Mouse (Mus musculus) embryonic facial prominence, embryonic 15.5 days (tissue): ENCODE results near the gene 1700042G07Rik. TPM values are rescaled to one million over a fixed set of nuclear protein-coding genes. Genes with fewer than 3 reads are reported as not detected.

Experiments used
- ATAC-seq: fragments of 200-750 bp; cut with Nextera tagmentation; 2 replicates; pipeline ENCODE4 v1.8.0; 2017; ENCODE audit warnings: low read depth, moderate TSS enrichment; ENCODE audit not compliant: insufficient number of reproducible peaks, low FRiP score, low TSS enrichment
- H3K27ac ChIP-seq: fragments of 300-500 bp; sonication (generic); replicated peaks from 2 replicates; pipeline ENCODE4 v1.5.1; 2015; ENCODE audit warnings: mild to moderate bottlenecking, inconsistent platforms
- H3K27me3 ChIP-seq: fragments of 300-500 bp; sonication (generic); 2 replicates; pipeline ENCODE4 v1.6.1; 2015; ENCODE audit warnings: inconsistent platforms
- H3K36me3 ChIP-seq: fragments of 300-500 bp; sonication (generic); 2 replicates; pipeline ENCODE4 v1.6.1; 2015; ENCODE audit warnings: mild to moderate bottlenecking, inconsistent platforms
- H3K4me1 ChIP-seq: fragments of 300-500 bp; sonication (generic); 2 replicates; pipeline ENCODE4 v1.6.1; 2015; ENCODE audit warnings: inconsistent platforms
- H3K4me2 ChIP-seq: fragments of 300-500 bp; sonication (generic); replicated peaks from 2 replicates; pipeline ENCODE4 v1.6.1; 2015; ENCODE audit warnings: mild to moderate bottlenecking, inconsistent platforms
- H3K4me3 ChIP-seq: fragments of 300-500 bp; sonication (generic); replicated peaks from 2 replicates; pipeline ENCODE4 v1.5.1; 2015; ENCODE audit warnings: mild to moderate bottlenecking, inconsistent platforms
- H3K9ac ChIP-seq: fragments of 300-500 bp; sonication (generic); 2 replicates; pipeline ENCODE4 v1.6.1; 2015; ENCODE audit warnings: inconsistent platforms
- H3K9me3 ChIP-seq: fragments of 300-500 bp; sonication (generic); replicated peaks from 2 replicates; pipeline ENCODE4 v1.6.1; 2016; ENCODE audit warnings: inconsistent platforms
- WGBS: fragments of 180-500 bp; shearing (Covaris S2); methylation state at CpG from one replicate; pipeline ENCODE4 v1.1.7; 2015; 5-methylcytosine and 5-hydroxymethylcytosine counted together
- polyA plus RNA-seq: library from polyadenylated mRNA; unstranded; fragments of >200 nt; fragmentation: Nextera tagmentation; extraction: Ambion mirVana; gene quantifications from 2 replicates; pipeline ENCODE4 v1.2.1, GENCODE M21; 2015

1700042G07Rik gene
- polyA plus RNA-seq, 1 experiment from 2014 or later: not detected

GRCm38 (mm10) chr4:116177140-116177539 lies 4.0 kb downstream of the 1700042G07Rik start:
- peak overlapping the region; percentile 79 for H3K27ac ChIP-seq
- peak overlapping the region; percentile 11; the same call in 1 of the 2 replicates for H3K4me3 ChIP-seq
- peaks cover 34% of the 10 kb centered on the region for H3K4me1 ChIP-seq
- no peaks in the 10 kb centered on the region for H3K27me3 ChIP-seq
- peak overlapping the region; percentile 46 for H3K4me2 ChIP-seq
- H3K9me3 ChIP-seq: no peaks in the 10 kb centered on the region
- H3K9ac ChIP-seq: no peak overlapping the region
- no peak for ATAC-seq
- H3K36me3 ChIP-seq: no peaks in the 10 kb centered on the region
- 31% methylated on average over 5 of the region's 5 CpGs for WGBS

- Histone ChIP-seq H3K27me3 (no peaks in the 10 kb centered on the region), H3K9ac (no peak overlapping the region), H3K27ac (no peak overlapping the region), H3K36me3 (no peaks in the 10 kb centered on the region), H3K4me2 (no peak overlapping the region), H3K9me3 (no peaks in the 10 kb centered on the region), H3K4me1 (peaks cover 19% of the 10 kb centered on the region), H3K4me3 (no peak overlapping the region)
- WGBS: 41% methylated on average over 3 of the region's 3 CpGs
- ATAC-seq: no peak
Measured at GRCm38 (mm10) chr4:116182079-116182478, 8.9 kb downstream of the 1700042G07Rik start.

GRCm38 (mm10) chr4:116182745-116183144 lies 9.6 kb downstream of the 1700042G07Rik start:
- H3K4me2 ChIP-seq: peak overlapping the region; percentile 41
- H3K27ac ChIP-seq: 0 out of 2 replicates have a peak overlapping the region, but pooled peaks have one; percentile 12
- no peaks in the 10 kb centered on the region for H3K27me3 ChIP-seq
- no peaks in the 10 kb centered on the region for H3K36me3 ChIP-seq
- no peak for ATAC-seq
- H3K4me3 ChIP-seq: peak overlapping the region; percentile 21; the same call in 1 of the 2 replicates
- H3K4me1 ChIP-seq: 0 out of 2 replicates have a peak, but pooled peaks cover 14% of the 10 kb centered on the region
- H3K9ac ChIP-seq: no peak overlapping the region
- H3K9me3 ChIP-seq: no peaks in the 10 kb centered on the region
- WGBS: 3% methylated on average over 12 of the region's 12 CpGs

GRCm38 (mm10) chr4:116185083-116185482 lies 11.9 kb downstream of the 1700042G07Rik start:
- H3K9ac ChIP-seq: no peak overlapping the region
- no peak overlapping the region for H3K4me3 ChIP-seq
- no peaks in the 10 kb centered on the region for H3K27me3 ChIP-seq
- H3K4me2 ChIP-seq: no peak overlapping the region
- no peak for ATAC-seq
- H3K27ac ChIP-seq: no peak overlapping the region
- 0 out of 2 replicates have a peak, but pooled peaks cover 14% of the 10 kb centered on the region for H3K4me1 ChIP-seq
- H3K9me3 ChIP-seq: no peaks in the 10 kb centered on the region
- whole genome bisulfite sequencing: 86% methylated on average over 4 of the region's 4 CpGs
- H3K36me3 ChIP-seq: no peaks in the 10 kb centered on the region

- no peaks in the 10 kb centered on the region for H3K36me3 ChIP-seq
- H3K27me3 ChIP-seq: no peaks in the 10 kb centered on the region
- H3K4me2 ChIP-seq: no peak overlapping the region
- H3K4me1 ChIP-seq: no peaks in the 10 kb centered on the region
- H3K9me3 ChIP-seq: no peaks in the 10 kb centered on the region
- no peak for ATAC-seq
- no peak overlapping the region for H3K4me3 ChIP-seq
- H3K9ac ChIP-seq: no peak overlapping the region
- no peak overlapping the region for H3K27ac ChIP-seq
- WGBS: 32% methylated on average over 4 of the region's 4 CpGs
Measured at GRCm38 (mm10) chr4:116192286-116192835, 19.2 kb downstream of the 1700042G07Rik start.

- Histone ChIP-seq H3K9me3 (no peaks in the 10 kb centered on the region), H3K36me3 (no peaks in the 10 kb centered on the region), H3K4me1 (no peaks in the 10 kb centered on the region), H3K27ac (no peak overlapping the region), H3K4me2 (no peak overlapping the region), H3K9ac (no peak overlapping the region), H3K27me3 (no peaks in the 10 kb centered on the region), H3K4me3 (no peak overlapping the region)
- ATAC-seq: no peak
- 63% methylated on average over 9 of the region's 9 CpGs for WGBS
Measured at GRCm38 (mm10) chr4:116193583-116194383, 20.6 kb downstream of the 1700042G07Rik start.

- 77% methylated on average over 2 of the region's 2 CpGs for WGBS
- no peak overlapping the region for H3K4me3 ChIP-seq
- H3K4me1 ChIP-seq: no peaks in the 10 kb centered on the region
- H3K9ac ChIP-seq: no peak overlapping the region
- no peaks in the 10 kb centered on the region for H3K9me3 ChIP-seq
- no peak overlapping the region for H3K4me2 ChIP-seq
- no peak for ATAC-seq
- no peaks in the 10 kb centered on the region for H3K27me3 ChIP-seq
- no peaks in the 10 kb centered on the region for H3K36me3 ChIP-seq
- H3K27ac ChIP-seq: no peak overlapping the region
Measured at GRCm38 (mm10) chr4:116198422-116198821, 25.2 kb downstream of the 1700042G07Rik start.

- H3K9ac ChIP-seq: no peak overlapping the region
- ATAC-seq: no peak
- H3K4me1 ChIP-seq: no peaks in the 10 kb centered on the region
- no peak overlapping the region for H3K4me3 ChIP-seq
- WGBS: 58% methylated on average over 3 of the region's 3 CpGs
- H3K27ac ChIP-seq: no peak overlapping the region
- H3K36me3 ChIP-seq: no peaks in the 10 kb centered on the region
- H3K27me3 ChIP-seq: no peaks in the 10 kb centered on the region
- H3K9me3 ChIP-seq: no peaks in the 10 kb centered on the region
- H3K4me2 ChIP-seq: no peak overlapping the region
Measured at GRCm38 (mm10) chr4:116204422-116204821, 31.2 kb downstream of the 1700042G07Rik start.

GRCm38 (mm10) chr4:116206531-116206930 lies 33.4 kb downstream of the 1700042G07Rik start:
- Histone ChIP-seq H3K9me3 (no peaks in the 10 kb centered on the region), H3K4me3 (no peak overlapping the region), H3K4me1 (no peaks in the 10 kb centered on the region), H3K9ac (no peak overlapping the region), H3K4me2 (no peak overlapping the region), H3K27ac (no peak overlapping the region), H3K27me3 (no peaks in the 10 kb centered on the region), H3K36me3 (no peaks in the 10 kb centered on the region)
- WGBS: 71% methylated on average over 4 of the region's 4 CpGs
- no peak for ATAC-seq

GRCm38 (mm10) chr4:116208891-116209290 lies 35.7 kb downstream of the 1700042G07Rik start:
- no peaks in the 10 kb centered on the region for H3K27me3 ChIP-seq
- no peak overlapping the region for H3K27ac ChIP-seq
- no peaks in the 10 kb centered on the region for H3K4me1 ChIP-seq
- H3K9ac ChIP-seq: no peak overlapping the region
- no peak overlapping the region for H3K4me3 ChIP-seq
- WGBS: 76% methylated on average over 1 of the region's 1 CpGs
- no peaks in the 10 kb centered on the region for H3K9me3 ChIP-seq
- ATAC-seq: no peak
- H3K36me3 ChIP-seq: no peaks in the 10 kb centered on the region
- no peak overlapping the region for H3K4me2 ChIP-seq

- 86% methylated on average over 2 of the region's 2 CpGs for WGBS
- ATAC-seq: no peak
- H3K27me3 ChIP-seq: no peaks in the 10 kb centered on the region
- no peaks in the 10 kb centered on the region for H3K36me3 ChIP-seq
- H3K4me2 ChIP-seq: no peak overlapping the region
- H3K9ac ChIP-seq: no peak overlapping the region
- H3K4me3 ChIP-seq: no peak overlapping the region
- no peak overlapping the region for H3K27ac ChIP-seq
- no peaks in the 10 kb centered on the region for H3K9me3 ChIP-seq
- H3K4me1 ChIP-seq: peaks cover 7% of the 10 kb centered on the region
Measured at GRCm38 (mm10) chr4:116215895-116216605, 42.9 kb downstream of the 1700042G07Rik start.
